Comparison of ENCODE assay signal across 18 mouse cellular contexts in genomic region chr16:89857666-89858065, GRCm38 (mm10).
"Had no signal": no experiment of that assay in that cellular context is flagged by ENCODE, and none has a peak within 500 bp of the region (broad histone marks: within the 10 kb centered on the region; RNA-seq: fewer than 3 reads in every experiment).

No protein-coding gene starts in this region.

- H3K9me3 ChIP-seq: liver, embryonic 13.5 days; midbrain, embryonic 12.5 days; neural tube, embryonic 12.5 days; neural tube, embryonic 15.5 days had no signal

- H3K27me3 ChIP-seq: liver, embryonic 13.5 days; midbrain, embryonic 12.5 days; neural tube, embryonic 12.5 days; neural tube, embryonic 15.5 days had no signal

- H3K4me1 ChIP-seq: liver, embryonic 13.5 days had no signal

- H3K4me2 ChIP-seq: liver, embryonic 13.5 days; midbrain, embryonic 12.5 days; neural tube, embryonic 12.5 days; neural tube, embryonic 15.5 days had no signal

- H3K4me3 ChIP-seq: left cerebral cortex, adult 2 months; liver, embryonic 13.5 days; midbrain, embryonic 12.5 days; neural tube, embryonic 12.5 days; neural tube, embryonic 15.5 days had no signal

- DNase-seq: kidney, adult 18-20 months; kidney, adult 9 months; kidney, postnatal 14 days; kidney, postnatal 4 days; layer of hippocampus, adult 9-11 months; liver, embryonic 13.5 days; lung, adult 2 months; lung, postnatal 14 days; lung, postnatal 4 days; retina, postnatal 1 day; thymus, adult 18-20 months; thymus, postnatal 36 days had no signal

- H3K9ac ChIP-seq: liver, embryonic 13.5 days; midbrain, embryonic 12.5 days; neural tube, embryonic 12.5 days; neural tube, embryonic 15.5 days had no signal

- ATAC-seq: intestine, embryonic 16.5 days had no signal

- H3K27ac ChIP-seq: left cerebral cortex, adult 2 months; liver, embryonic 13.5 days; midbrain, embryonic 12.5 days; neural tube, embryonic 12.5 days; neural tube, embryonic 15.5 days; stomach, postnatal 0 days had no signal

- H3K36me3 ChIP-seq: midbrain, embryonic 12.5 days had no signal
